Mouse (Mus musculus) right cerebral cortex, postnatal 25 days (tissue): ENCODE results near the gene Optn.

Source experiments
- DNase-seq: peaks from one replicate; pipeline ENCODE4 v3.0.0; 2022

Optn gene

DNA sequence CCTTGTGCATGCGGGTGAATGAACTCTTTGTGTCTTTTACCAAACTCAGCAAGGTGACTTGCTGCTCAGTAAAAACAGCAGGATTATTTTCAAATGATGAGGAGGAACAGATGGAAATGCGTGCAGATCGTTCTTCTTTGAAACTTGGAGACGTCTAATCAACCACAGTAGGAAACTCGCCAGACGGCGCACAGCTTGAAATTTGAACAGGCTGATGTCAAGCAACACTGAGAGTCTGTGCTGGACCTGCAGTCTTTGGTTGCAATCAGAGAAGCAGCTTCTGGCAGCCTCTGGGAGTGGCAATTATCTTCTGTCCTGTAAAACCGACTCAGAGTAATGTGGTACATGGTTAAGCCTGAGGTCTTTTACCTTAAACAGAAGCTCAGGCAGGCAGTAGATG, 85.8 kb downstream of the Optn start:
- DNase-seq, result no peak

GRCm38 (mm10) chr2:4975807-4976206, 88.0 kb downstream of the Optn start, which contains the start of gene Ucma:
Gene Ucma, plus strand, starts transcription at chr2:4976122.
- peak; percentile 37 for DNase-seq
